Mouse (Mus musculus): ENCODE data around the gene Bloc1s6.

GRCm38 (mm10) chr2:122764526-122764925 lies 26.2 kb downstream of the Bloc1s6 start:
- TF ChIP-seq CTCF (IDR thresholded peaks at IDR 0.05; ENCODE audit: insufficient read depth, low read depth, low read length) (no peak), POLR2A (IDR thresholded peaks at IDR 0.05; ENCODE audit: insufficient read depth, low read depth, low read length) (no peak)
